Mouse (Mus musculus) lung, postnatal 0 days (tissue): ENCODE measurements at regions not wholly inside any gene's neighbourhood (a gene's known extent, or its start where the extent isn't known, plus 50 kb on each side); places are given as distances from the start of the nearest gene placed in this dataset.

Source experiments
- ATAC-seq: fragments of 200-750 bp; cut with Nextera tagmentation; 2 replicates; pipeline ENCODE4 v1.8.0; 2017; ENCODE audit warnings: moderate library complexity
- DNase-seq: peaks from one replicate; pipeline ENCODE4 v3.0.0-alpha.2; 2016; ENCODE audit warnings: low spot score
- H3K27ac ChIP-seq: fragments of 300-500 bp; sonication (generic); 2 replicates; pipeline ENCODE4 v1.5.1; 2014; ENCODE audit warnings: antibody characterized with exemption, mild to moderate bottlenecking, low read length, mixed read lengths
- H3K27me3 ChIP-seq: fragments of 300-500 bp; sonication (generic); replicated peaks from 2 replicates; pipeline ENCODE4 v1.6.1; 2014; ENCODE audit warnings: low read length, mixed read lengths; ENCODE audit not compliant: insufficient read depth
- H3K36me3 ChIP-seq: fragments of 300-500 bp; sonication (generic); 2 replicates; pipeline ENCODE4 v1.6.1; 2014; ENCODE audit warnings: low read length, mixed read lengths; ENCODE audit not compliant: insufficient read depth
- H3K4me1 ChIP-seq: fragments of 300-500 bp; sonication (generic); 2 replicates; pipeline ENCODE4 v1.6.1; 2014; ENCODE audit warnings: antibody characterized with exemption, low read depth, low read length, mixed read lengths; ENCODE audit not compliant: insufficient read depth
- H3K4me2 ChIP-seq: fragments of 300-500 bp; sonication (generic); replicated peaks from 2 replicates; pipeline ENCODE4 v1.6.1; 2014; ENCODE audit warnings: low read depth, mild to moderate bottlenecking, low read length, moderate library complexity, mixed read lengths
- H3K4me3 ChIP-seq: fragments of 300-500 bp; sonication (generic); 2 replicates; pipeline ENCODE4 v1.5.1; 2014; ENCODE audit warnings: low read depth, low read length
- H3K9ac ChIP-seq: fragments of 300-500 bp; sonication (generic); replicated peaks from 2 replicates; pipeline ENCODE4 v1.6.1; 2014; ENCODE audit warnings: low read depth, mild to moderate bottlenecking
- H3K9me3 ChIP-seq: fragments of 300-500 bp; sonication (generic); 2 replicates; pipeline ENCODE4 v1.6.1; 2016; ENCODE audit warnings: low read length, mixed read lengths
- CTCF ChIP-seq: IDR thresholded peaks from 2 replicates; pipeline ENCODE4 v1.5.1; 2016; ENCODE audit warnings: antibody characterized with exemption, mild to moderate bottlenecking
- EP300 ChIP-seq: IDR thresholded peaks from 2 replicates; pipeline ENCODE4 v1.6.1; 2016; ENCODE audit warnings: antibody characterized with exemption, mild to moderate bottlenecking, control low read depth
- WGBS: fragments of 180-500 bp; shearing (Covaris S2); extraction: QIAGEN DNeasy Blood & Tissue Kit; methylation state at CpG from one replicate; pipeline ENCODE4 v1.1.7; 2014; 5-methylcytosine and 5-hydroxymethylcytosine counted together

- Histone ChIP-seq H3K36me3 (no peaks in the 10 kb centered on the region), H3K27me3 (no peaks in the 10 kb centered on the region), H3K4me3 (no peak overlapping the region), H3K9me3 (no peaks in the 10 kb centered on the region), H3K4me1 (no peaks in the 10 kb centered on the region), H3K4me2 (no peak overlapping the region), H3K27ac (no peak overlapping the region), H3K9ac (no peak overlapping the region)
- ATAC-seq (no peak), DNase-seq (no peak)
- 88% methylated on average over 2 of the region's 2 CpGs for WGBS
- TF ChIP-seq CTCF, result no peak
- no peak for TF ChIP-seq EP300
These were observed 317.7 kb upstream of the Maf start for GRCm38 (mm10) chr8:116025321-116025720.

- Histone ChIP-seq H3K27me3 (no peaks in the 10 kb centered on the region), H3K36me3 (no peaks in the 10 kb centered on the region), H3K9me3 (no peaks in the 10 kb centered on the region), H3K4me2 (no peak overlapping the region), H3K4me1 (no peaks in the 10 kb centered on the region), H3K4me3 (no peak overlapping the region), H3K27ac (no peak overlapping the region), H3K9ac (no peak overlapping the region)
- no peak for TF ChIP-seq EP300
- no peak for TF ChIP-seq CTCF
- DNase-seq (no peak), ATAC-seq (no peak)
- 64% methylated on average over 4 of the region's 4 CpGs for WGBS
These were observed 317.2 kb upstream of the Maf start for GRCm38 (mm10) chr8:116024811-116025210.

DNA sequence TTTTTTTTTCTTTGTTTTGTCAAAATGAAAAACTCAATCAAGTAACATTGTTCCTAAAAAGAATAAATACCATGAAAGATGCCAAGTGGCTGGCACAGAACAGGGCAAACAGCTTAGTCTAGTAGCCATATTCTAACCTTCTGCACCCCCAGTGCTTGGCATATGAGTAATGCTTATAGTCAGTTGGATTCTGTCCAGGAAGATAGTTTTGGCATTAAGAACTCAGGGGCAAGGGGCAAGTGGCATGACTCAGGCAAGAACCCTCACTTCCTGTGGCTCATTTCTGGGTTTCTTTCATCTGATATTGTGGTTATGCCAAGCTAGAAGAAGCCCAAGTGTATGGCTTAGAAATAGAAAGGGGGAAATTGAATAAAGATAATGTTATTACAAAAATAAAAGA lies 314.1 kb upstream of the Maf start:
- Histone ChIP-seq H3K4me1 (no peaks in the 10 kb centered on the region), H3K36me3 (no peaks in the 10 kb centered on the region), H3K27ac (no peak overlapping the region), H3K27me3 (no peaks in the 10 kb centered on the region), H3K4me2 (no peak overlapping the region), H3K9me3 (no peaks in the 10 kb centered on the region), H3K9ac (no peak overlapping the region), H3K4me3 (no peak overlapping the region)
- TF ChIP-seq EP300 (no peak), CTCF (no peak)
- ATAC-seq (no peak), DNase-seq (no peak)

DNA sequence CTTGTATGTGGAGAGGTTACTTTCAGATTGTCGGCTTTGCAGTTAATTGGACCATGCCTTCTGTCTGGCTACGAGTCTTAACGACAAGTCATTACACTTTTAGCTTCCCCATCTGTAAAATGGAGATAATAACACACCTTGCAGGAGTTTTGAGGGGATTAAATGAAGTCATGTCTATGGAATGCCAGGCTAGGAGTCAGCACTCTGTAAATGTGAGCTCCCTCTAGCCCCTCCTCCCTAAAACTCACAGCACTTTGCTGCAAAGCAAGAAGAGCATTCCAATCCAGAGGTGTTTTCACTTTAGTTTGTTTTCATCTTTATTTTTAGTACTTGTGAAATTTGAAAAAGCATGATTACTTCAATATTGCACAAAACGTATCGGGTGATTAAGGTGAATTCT lies 287.7 kb upstream of the Maf start:
- Histone ChIP-seq H3K4me3 (no peak overlapping the region), H3K27ac (no peak overlapping the region), H3K36me3 (no peaks in the 10 kb centered on the region), H3K9ac (no peak overlapping the region), H3K9me3 (no peaks in the 10 kb centered on the region), H3K4me2 (no peak overlapping the region), H3K4me1 (no peaks in the 10 kb centered on the region), H3K27me3 (no peaks in the 10 kb centered on the region)
- WGBS, result 59% methylated on average over 5 of the region's 5 CpGs
- no peak for TF ChIP-seq EP300
- TF ChIP-seq CTCF, result no peak
- ATAC-seq, result no peak
- no peak for DNase-seq

GRCm38 (mm10) chr8:115991989-115992388 lies 284.4 kb upstream of the Maf start:
- TF ChIP-seq EP300 (no peak), CTCF (no peak)
- H3K27ac ChIP-seq, result no peak overlapping the region
- no peak overlapping the region for H3K4me2 ChIP-seq
- WGBS, result 58% methylated on average over 6 of the region's 6 CpGs
- DNase-seq, result no peak
- no peaks in the 10 kb centered on the region for H3K27me3 ChIP-seq
- H3K4me3 ChIP-seq, result no peak overlapping the region
- H3K4me1 ChIP-seq, result no peaks in the 10 kb centered on the region
- no peaks in the 10 kb centered on the region for H3K9me3 ChIP-seq
- H3K9ac ChIP-seq, result no peak overlapping the region
- H3K36me3 ChIP-seq, result no peaks in the 10 kb centered on the region
- ATAC-seq, result no peak

- DNase-seq, result no peak
- WGBS, result 67% methylated on average over 6 of the region's 6 CpGs
- no peak overlapping the region for H3K4me2 ChIP-seq
- no peaks in the 10 kb centered on the region for H3K36me3 ChIP-seq
- H3K9me3 ChIP-seq, result no peaks in the 10 kb centered on the region
- H3K27me3 ChIP-seq, result no peaks in the 10 kb centered on the region
- ATAC-seq, result no peak
- H3K4me1 ChIP-seq, result no peaks in the 10 kb centered on the region; the same call in 1 of the 2 replicates
- TF ChIP-seq CTCF (no peak), EP300 (no peak)
- H3K9ac ChIP-seq, result no peak overlapping the region
- no peak overlapping the region for H3K4me3 ChIP-seq
- H3K27ac ChIP-seq, result no peak overlapping the region
These were observed 275.8 kb upstream of the Maf start for GRCm38 (mm10) chr8:115983397-115983796.

DNA sequence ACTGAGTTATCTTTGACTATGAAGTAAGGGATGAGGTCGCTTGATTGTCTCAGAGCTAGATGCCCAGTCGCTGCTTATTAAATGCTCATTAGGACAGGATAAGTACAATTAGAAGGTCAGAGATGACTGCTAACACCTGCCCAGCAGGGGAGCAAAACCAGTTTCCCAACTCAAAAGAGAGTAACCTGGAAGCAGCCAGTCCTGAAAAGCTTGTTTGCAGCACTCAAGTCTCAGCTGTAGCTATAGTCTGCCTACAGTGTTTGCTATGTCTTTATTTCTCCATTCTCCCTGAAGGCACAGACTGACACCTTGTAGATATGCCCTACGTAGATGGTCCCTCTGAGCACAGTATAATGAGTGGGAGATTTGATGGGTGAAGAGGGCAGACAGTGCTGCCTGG lies 274.7 kb upstream of the Maf start:
- no peaks in the 10 kb centered on the region for H3K27me3 ChIP-seq
- no peak overlapping the region for H3K9ac ChIP-seq
- 72% methylated on average over 3 of the region's 3 CpGs for WGBS
- no peaks in the 10 kb centered on the region for H3K9me3 ChIP-seq
- H3K4me1 ChIP-seq, result no peaks in the 10 kb centered on the region; the same call in 1 of the 2 replicates
- H3K4me3 ChIP-seq, result no peak overlapping the region
- H3K27ac ChIP-seq, result no peak overlapping the region
- H3K4me2 ChIP-seq, result no peak overlapping the region
- no peak for TF ChIP-seq CTCF
- no peak for TF ChIP-seq EP300
- ATAC-seq (no peak), DNase-seq (no peak)
- no peaks in the 10 kb centered on the region for H3K36me3 ChIP-seq
